Mouse (Mus musculus): ENCODE data around the gene Eomes.
A peak's percentile ranks its signal among the peaks of the same experiment; 100 is the strongest.

Eomes gene

GRCm38 (mm10) chr9:118477961-118478360 lies at the start of gene Eomes:
Eomes (plus strand) TSS chr9:118478212.
- ATAC-seq (ENCODE audit: insufficient number of reproducible peaks, low FRiP score, low TSS enrichment), result 0 out of 2 replicates have a peak, but pooled peaks have one; percentile 23

- no peak for ATAC-seq (ENCODE audit: insufficient number of reproducible peaks, low FRiP score, low TSS enrichment)
These were observed 33.2 kb upstream of the Eomes start for GRCm38 (mm10) chr9:118444809-118445208.

- ATAC-seq (ENCODE audit: insufficient number of reproducible peaks, low FRiP score, low TSS enrichment), result no peak
These were observed 28.7 kb upstream of the Eomes start for GRCm38 (mm10) chr9:118449336-118449735.

GRCm38 (mm10) chr9:118453427-118453826 lies 24.6 kb upstream of the Eomes start:
- no peak for ATAC-seq (ENCODE audit: insufficient number of reproducible peaks, low FRiP score, low TSS enrichment)

- ATAC-seq (ENCODE audit: insufficient number of reproducible peaks, low FRiP score, low TSS enrichment), result no peak
These were observed 22.7 kb upstream of the Eomes start for GRCm38 (mm10) chr9:118455188-118455845.

GRCm38 (mm10) chr9:118456405-118456804 lies 21.6 kb upstream of the Eomes start:
- no peak for ATAC-seq (ENCODE audit: insufficient number of reproducible peaks, low FRiP score, low TSS enrichment)

GRCm38 (mm10) chr9:118458039-118458438 lies 20.0 kb upstream of the Eomes start:
- no peak for ATAC-seq (ENCODE audit: insufficient number of reproducible peaks, low FRiP score, low TSS enrichment)

- no peak for ATAC-seq (ENCODE audit: insufficient number of reproducible peaks, low FRiP score, low TSS enrichment)
These were observed 14.0 kb upstream of the Eomes start for GRCm38 (mm10) chr9:118464031-118464430.

GRCm38 (mm10) chr9:118468301-118468700 lies 9.7 kb upstream of the Eomes start:
- ATAC-seq (ENCODE audit: insufficient number of reproducible peaks, low FRiP score, low TSS enrichment), result no peak

- no peak for ATAC-seq (ENCODE audit: insufficient number of reproducible peaks, low FRiP score, low TSS enrichment)
These were observed 8.7 kb upstream of the Eomes start for GRCm38 (mm10) chr9:118469272-118469671.

GRCm38 (mm10) chr9:118471296-118471695 lies 6.7 kb upstream of the Eomes start:
- no peak for ATAC-seq (ENCODE audit: insufficient number of reproducible peaks, low FRiP score, low TSS enrichment)

GRCm38 (mm10) chr9:118476211-118476765 lies 1.7 kb upstream of the Eomes start:
- ATAC-seq (ENCODE audit: insufficient number of reproducible peaks, low FRiP score, low TSS enrichment), result no peak

- no peak for ATAC-seq (ENCODE audit: insufficient number of reproducible peaks, low FRiP score, low TSS enrichment)
These were observed 1.2 kb upstream of the Eomes start for GRCm38 (mm10) chr9:118476766-118477271.

GRCm38 (mm10) chr9:118477281-118477931 lies 606 bp upstream of the Eomes start:
- ATAC-seq (ENCODE audit: insufficient number of reproducible peaks, low FRiP score, low TSS enrichment), result no peak

GRCm38 (mm10) chr9:118478458-118478838 lies 436 bp downstream of the Eomes start:
- ATAC-seq (ENCODE audit: insufficient number of reproducible peaks, low FRiP score, low TSS enrichment), result peak; percentile 37; the same call in 1 of the 2 replicates

GRCm38 (mm10) chr9:118478839-118479507 lies 961 bp downstream of the Eomes start:
- ATAC-seq (ENCODE audit: insufficient number of reproducible peaks, low FRiP score, low TSS enrichment), result peak; percentile 59

GRCm38 (mm10) chr9:118479508-118480291 lies 1.7 kb downstream of the Eomes start:
- no peak for ATAC-seq (ENCODE audit: insufficient number of reproducible peaks, low FRiP score, low TSS enrichment)

- ATAC-seq (ENCODE audit: insufficient number of reproducible peaks, low FRiP score, low TSS enrichment), result no peak
These were observed 2.3 kb downstream of the Eomes start for GRCm38 (mm10) chr9:118480292-118480690.

GRCm38 (mm10) chr9:118482210-118482609 lies 4.2 kb downstream of the Eomes start:
- ATAC-seq (ENCODE audit: insufficient number of reproducible peaks, low FRiP score, low TSS enrichment), result no peak
